Mouse (Mus musculus): Measurements from ENCODE around the gene Lrrc58.

Lrrc58 gene

DNA sequence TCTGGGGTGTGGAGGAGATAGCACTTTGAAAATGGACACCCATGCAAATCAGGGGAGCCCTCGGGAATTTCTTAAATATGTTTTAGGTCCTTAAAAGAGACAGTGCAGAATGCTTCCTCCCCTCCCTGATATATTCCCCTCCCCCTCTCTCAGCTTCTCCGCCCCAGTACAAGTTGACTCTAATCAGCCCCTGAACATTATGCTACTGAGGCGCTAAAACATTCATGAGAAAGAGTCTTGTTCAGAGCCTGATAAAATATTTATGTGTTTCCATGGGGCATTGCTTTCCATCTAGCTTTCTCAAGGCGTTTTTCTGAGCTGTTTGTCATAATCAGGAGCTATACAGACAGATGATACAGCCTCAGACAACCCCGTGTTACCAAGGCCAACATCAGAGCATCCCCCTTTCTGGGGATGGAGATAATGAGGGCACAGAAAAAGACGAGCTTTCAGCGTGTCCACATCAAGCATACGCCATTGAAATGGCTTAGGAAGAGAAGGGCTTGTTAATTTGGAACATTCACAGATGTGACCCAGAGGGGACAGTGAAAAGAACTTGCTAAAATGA lies 52.7 kb downstream of the Lrrc58 start:
- in situ Hi-C loops (cut with MboI, MseI) = no loop called here

DNA sequence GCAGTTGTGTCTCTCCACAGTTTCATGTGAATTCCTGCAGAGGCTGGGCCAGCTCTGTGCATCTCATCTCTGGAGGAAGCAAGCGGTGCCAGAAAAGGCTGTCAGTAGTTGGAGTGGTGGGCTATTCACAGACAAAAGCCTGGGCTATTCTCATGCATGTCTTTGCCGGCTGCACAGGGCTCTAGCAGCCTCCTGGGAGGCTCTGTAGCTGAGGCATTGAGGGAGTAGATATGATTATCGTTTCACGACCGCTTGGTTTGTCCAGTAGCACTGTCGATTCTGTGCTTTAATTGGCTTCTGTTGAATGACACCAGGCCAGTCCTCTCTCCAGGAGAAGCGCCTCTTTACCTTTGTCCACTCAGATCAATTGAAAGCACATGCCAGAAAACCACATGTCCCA lies 57.9 kb downstream of the Lrrc58 start:
- in situ Hi-C loops (cut with MboI, MseI) = no loop called here

DNA sequence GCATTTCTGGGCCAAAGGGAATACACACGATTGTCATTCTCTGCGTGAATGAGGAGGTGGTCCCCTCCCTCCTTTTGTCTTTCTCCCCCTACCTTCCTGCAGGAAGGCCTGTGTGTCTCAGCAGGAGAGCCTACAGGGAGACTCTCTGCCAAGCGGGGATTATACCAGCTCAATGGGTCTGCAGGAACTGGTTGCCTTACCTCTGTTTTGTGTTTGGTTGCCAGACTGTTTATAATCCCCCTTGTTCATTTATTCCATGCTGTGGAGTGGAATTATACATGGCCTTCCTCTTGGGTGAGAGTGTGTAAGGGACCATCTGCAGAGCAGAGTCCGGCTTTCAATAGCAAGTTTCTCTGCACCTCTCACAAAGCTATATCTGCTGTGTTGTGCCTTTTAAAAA lies 58.9 kb downstream of the Lrrc58 start:
- in situ Hi-C loops (cut with MboI, MseI) = no loop called here

DNA sequence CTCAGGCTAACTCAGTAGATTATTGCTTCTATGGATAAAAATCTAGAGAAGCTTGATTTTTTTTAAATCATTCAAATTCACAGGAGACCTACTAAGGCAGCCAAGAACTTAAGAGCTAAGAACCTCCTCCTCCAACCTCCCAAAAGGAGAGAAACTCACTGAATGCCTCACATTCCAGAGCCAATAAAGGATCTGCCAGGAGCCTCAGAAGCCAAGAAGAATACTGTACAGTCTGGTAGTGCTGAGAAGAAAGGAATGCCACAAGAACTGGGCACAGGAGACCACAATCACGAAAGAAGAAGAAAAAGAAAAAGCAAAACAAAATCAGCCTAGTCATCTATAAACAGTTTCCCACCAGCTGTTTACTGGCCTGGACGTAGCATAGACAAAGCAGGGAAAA lies 60.8 kb downstream of the Lrrc58 start:
- in situ Hi-C loops (cut with MboI, MseI) = no loop called here

DNA sequence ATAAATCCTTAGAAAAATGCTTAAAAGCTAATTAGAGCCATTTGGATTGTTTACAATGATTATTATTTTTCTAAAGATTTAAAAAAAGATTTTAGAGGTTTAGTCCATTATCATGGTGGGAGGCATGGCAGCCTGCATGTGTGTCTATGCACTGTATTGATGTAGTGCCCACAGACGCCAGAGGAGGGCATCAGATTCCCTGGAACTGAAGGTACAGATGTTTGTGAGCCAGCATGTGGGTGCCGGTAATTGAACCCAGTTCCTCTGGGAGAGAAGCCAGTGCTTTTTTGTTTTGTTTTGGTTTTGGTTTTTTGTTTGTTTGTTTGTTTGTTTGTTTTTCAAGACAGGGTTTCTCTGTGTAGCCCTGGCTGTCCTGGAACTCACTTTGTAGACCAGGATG lies 61.4 kb downstream of the Lrrc58 start:
- in situ Hi-C loops (cut with MboI, MseI) = no loop called here

DNA sequence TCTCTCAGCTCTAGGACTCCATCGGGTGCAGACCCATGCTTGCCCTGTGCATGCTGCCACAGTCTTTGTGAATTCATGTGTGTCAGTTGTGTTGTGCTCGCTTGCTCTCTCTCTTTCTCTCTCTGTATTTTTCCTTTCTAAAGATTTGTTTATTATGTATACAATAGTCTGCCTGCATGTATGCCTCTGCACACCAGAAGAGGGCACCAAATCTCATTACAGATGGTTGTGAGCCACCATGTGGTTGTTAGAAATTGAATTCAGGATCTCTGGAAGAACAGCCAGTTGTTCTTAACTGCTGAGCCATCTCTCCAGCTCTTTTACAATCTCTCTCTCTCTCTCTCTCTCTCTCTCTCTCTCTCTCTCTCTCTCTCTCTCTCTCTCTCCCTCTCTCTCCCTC lies 66.7 kb downstream of the Lrrc58 start:
- in situ Hi-C loops (cut with MboI, MseI) = no loop called here

DNA sequence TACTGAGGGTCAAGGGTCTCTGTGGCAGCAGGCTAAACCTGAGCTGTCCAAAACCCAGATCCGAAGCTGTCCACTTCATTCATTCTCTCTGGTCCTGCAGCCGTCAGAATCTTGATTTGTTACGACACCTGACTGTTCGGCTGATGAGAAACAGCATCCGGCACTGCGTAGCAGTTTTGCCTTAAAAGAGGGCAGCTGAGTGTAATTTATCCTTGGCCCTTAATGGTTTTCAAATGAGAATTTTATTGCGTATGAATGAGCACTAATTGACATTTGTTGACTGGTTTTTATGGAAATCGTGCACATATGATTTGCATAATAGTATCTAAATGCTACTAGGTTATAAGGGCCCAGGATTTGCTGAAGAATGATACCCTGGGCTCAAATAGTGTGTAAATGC lies 69.1 kb downstream of the Lrrc58 start:
- in situ Hi-C loops (cut with MboI, MseI) = no loop called here

Data from T-helper 2 cell (primary cell).